Mouse (Mus musculus) adrenal gland, postnatal 36 days (tissue): ENCODE measurements at regions not wholly inside any gene's neighbourhood (a gene's known extent, or its start where the extent isn't known, plus 50 kb on each side); places are given as distances from the start of the nearest gene placed in this dataset.

Experiments used
- DNase-seq, 2 experiments: peaks; one replicate each; pipeline ENCODE4 v3.0.0; 2021; ENCODE audit warnings: mixed read lengths in 1 of 2

- no peak for DNase-seq
Observed at GRCm38 (mm10) chr16:27878499-27878898, 489.8 kb downstream of the Ccdc50 start.

DNA sequence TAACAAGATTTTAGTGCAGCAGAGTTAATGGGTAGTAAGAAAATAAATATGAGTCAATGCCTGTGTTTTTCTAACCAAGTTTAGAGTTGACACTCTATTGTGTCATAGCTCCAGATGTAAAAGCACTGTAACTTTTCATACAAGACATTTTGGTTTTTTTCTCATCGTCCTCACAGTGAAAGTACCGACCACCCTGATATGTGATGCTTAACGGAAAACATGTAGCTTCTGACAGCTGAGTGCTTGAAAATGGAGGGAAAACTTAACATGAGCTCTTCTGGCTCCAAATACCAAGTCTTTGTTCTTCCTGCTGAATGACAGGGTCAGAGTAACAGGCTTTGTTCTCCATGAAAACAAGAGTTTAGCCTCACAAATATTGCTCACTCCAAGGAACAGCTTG lies 490.3 kb downstream of the Ccdc50 start:
- DNase-seq = no peak

DNA sequence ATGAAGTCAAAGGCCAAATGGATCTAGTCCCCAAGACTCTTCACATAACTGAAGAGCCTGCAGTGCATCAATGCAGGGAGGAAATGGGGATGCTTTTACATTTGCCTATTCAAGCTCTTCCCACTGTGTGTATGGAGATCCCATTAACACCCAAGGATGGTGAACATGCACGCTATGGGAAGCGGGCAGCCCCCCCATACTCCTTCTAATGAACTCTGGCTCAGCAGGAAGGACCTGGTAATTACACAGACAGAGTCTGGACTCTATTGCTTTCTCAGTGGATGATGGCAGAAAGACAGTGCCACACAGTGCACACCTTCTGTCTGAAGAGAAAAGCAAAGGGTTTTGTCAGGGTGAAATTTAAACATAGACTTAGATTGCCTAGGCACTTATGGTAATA lies 495.7 kb downstream of the Ccdc50 start:
- DNase-seq = no peak

GRCm38 (mm10) chr16:27906036-27906435 lies 517.4 kb downstream of the Ccdc50 start:
- no peak for DNase-seq

DNA sequence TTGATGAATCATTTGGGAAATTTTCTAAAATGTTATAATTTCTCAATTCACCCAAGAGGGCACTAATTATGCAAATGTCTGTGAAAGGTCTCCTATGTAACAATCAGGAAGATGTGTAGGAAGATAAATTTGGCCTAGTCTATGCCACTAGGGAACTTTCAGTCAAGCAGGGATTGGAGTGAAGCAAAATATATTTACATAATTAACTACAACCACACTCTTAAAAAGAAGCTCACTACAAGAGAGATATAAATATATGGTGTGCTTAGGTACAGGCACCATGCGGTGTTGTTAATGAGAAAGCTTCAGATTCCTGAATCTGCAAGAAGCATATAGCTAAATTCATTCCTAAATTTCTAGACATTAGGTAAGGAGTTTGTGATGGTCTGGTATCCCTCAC lies 526.8 kb downstream of the Ccdc50 start:
- no peak for DNase-seq

- DNase-seq = no peak
Observed at GRCm38 (mm10) chr16:27925528-27926360, 537.1 kb downstream of the Ccdc50 start.

DNA sequence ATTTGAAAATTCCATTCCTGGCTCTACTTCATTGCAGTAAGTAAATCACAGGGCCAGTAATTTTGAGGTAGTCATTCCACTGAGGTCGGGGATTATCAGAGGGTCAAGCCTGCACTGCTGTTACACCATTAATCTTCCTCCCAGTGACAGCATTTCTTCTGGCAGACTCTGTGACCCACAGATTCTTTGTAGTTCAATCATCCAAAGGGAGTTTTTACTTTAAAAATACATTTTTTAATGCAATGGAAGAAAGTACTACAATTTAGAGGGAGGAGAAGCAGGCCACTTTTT lies 537.6 kb downstream of the Ccdc50 start:
- DNase-seq = peak; percentile 2 to 21

GRCm38 (mm10) chr16:27949291-27949690 lies 560.6 kb downstream of the Ccdc50 start:
- DNase-seq = no peak

DNA sequence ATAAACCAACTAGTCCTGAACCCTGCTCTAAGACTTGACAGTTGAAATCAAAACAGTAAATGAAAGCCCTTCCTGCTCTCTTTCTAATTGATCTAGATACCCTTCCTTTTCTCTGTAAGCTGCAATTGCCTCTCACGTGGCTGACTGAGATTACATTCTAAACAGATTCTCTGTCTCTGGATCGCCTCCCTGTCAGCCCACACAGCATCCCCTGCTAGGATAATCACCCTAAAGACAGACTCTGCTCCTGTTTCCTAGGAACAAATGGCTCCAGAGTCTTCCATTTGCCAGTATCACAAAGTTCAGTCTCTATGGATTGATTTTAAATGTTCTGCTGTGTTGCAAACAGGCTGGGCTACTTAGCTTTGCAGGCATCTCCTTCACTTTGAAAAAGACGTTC lies 561.1 kb downstream of the Ccdc50 start:
- DNase-seq = no peak

DNA sequence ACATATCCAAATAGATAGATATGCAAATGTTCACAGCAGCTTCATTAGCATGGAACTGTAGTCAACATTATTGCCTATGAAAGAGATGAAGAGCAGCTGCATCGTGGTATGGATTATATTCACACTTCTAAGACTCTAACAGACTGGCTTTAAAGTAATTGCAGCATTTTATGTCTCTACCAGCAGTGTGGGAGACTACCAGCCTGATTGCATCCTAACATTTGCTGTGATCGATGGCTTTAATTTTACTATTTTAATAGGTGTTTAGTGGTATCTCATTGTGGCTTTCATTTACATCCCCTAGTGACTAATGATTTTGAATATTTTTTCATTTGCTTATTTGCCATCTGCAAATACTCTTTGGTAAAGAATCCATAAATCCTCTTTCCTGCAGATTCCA lies 574.1 kb downstream of the Ccdc50 start:
- DNase-seq = no peak

DNA sequence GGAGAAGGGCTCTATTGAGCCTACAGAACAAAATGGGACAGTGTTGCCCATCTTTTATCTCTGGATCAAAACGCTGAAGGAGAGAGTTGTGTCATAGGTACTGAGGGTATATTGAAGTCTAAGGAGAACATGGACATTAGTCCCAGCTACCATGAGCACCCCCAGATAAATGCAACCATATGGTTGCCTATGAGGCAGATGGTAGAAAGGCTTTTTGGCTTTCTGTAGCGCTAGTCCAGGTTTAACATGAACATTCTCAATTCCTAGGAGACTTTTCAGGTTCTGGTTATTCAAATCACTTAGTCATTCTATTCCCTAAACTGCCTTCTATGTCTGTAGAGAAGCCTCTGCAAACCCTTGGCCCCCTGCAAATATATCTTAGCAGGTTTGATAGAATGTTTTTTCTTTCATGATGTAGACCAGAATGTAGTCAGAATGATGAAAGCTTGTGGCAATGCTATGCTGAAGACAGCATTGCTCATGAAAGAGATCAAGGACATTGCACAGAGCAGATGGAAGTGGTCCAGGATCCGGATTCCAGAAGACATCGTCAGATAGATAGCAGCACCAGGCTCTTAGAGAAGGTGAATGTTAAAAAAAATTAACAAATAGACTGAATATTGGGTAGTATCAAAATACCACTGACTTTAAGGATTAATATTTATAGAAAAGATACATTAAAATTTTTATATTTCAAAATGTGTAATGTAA lies 590.2 kb downstream of the Ccdc50 start:
- peak; percentile 70 to 74 for DNase-seq

DNA sequence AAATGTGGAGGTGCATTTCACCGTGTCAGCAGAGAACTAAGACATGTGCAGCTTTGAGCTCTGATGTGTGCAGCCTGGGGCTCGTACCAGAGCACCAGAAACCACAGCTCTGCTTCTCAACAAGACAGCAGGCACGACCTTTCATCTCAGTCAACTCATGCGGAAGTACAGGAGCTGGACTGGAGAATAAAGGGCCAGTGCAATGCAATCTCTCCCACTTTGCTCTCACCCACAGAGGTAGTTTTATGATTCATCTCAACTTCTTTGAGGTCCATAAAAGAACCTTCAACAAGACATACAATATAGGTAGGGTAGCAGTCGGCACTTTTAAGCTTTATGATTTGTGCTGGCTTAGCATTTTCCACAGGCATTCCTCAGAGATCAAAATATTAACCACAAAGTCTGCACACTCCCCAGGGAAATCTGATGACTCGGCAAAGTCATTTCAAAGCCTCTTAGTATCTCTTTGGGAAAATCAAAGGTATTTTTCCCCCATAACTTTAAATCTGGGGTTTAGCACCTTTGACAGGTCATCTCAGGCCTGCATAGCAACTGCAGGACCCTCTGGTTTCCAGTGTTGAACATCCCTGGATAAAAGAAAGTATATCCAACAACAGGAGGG lies 626.7 kb downstream of the Ccdc50 start:
- DNase-seq = no peak

- no peak for DNase-seq
Observed at GRCm38 (mm10) chr16:28018311-28018710, 629.6 kb downstream of the Ccdc50 start.

DNA sequence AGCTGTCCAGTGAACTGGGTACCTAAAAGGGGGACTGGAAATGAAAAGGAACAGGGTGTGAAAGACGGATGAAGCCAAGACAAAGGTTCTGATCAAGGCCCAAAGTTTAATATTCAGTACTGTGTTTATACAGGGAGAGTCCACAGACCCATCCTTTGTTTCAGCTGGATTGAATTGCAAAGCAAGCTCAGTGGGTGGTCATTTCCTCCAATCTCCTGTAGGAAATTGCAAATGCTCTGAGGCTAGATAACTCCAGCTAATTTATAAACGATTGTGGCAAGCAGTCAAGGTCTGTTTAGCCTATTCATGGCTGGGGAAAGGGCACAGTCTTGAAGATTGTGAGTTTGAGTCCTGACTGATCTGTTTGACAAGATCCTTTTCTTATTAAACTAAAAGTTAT lies 650.3 kb downstream of the Ccdc50 start:
- DNase-seq = no peak

DNA sequence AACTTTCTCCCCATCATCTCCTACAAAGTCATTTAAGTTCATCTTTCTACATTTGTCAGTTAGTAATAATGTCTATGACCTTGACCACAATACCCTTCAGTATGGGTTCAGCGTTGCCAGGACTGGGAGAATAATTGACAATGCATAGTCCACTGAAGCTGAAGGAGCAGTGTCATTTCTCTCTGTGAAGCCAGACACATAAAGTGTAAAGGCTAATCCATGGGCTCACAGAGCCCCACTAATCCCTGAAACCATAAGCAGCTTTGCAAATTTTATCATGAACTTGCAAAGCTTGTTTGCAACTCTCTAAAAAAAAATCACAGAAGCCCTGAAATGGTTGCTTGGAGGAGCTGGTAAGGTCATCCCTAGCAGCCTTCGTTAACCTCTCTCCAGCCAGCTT lies 654.4 kb downstream of the Ccdc50 start:
- DNase-seq = no peak

DNA sequence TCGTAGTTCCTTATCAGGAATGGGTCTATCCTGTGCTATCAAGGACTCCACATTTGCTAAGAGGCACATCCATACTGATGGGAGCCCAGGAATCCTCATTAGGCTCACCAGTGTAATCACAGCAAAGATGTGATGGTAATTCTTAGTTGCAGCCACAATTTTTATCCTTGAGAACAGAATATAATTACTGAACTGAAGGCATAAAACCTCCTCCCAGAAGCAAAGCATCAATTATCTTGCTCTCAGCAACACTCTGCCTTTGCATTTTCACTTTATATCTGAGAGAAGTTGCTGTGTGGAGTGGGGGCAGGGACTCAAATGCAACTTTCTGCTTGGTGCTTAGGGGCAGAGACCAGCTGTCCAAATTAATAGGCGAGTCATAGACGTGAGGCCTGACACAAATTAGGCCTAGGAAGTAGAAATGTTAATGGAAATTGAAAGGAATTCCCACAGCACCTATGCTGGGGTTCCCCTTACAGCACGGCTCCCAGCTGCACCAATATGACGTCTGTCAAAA lies 676.2 kb downstream of the Ccdc50 start:
- no peak for DNase-seq

- no peak for DNase-seq
Observed at GRCm38 (mm10) chr16:28082891-28083649, 669.8 kb downstream of the Fgf12 start.

DNA sequence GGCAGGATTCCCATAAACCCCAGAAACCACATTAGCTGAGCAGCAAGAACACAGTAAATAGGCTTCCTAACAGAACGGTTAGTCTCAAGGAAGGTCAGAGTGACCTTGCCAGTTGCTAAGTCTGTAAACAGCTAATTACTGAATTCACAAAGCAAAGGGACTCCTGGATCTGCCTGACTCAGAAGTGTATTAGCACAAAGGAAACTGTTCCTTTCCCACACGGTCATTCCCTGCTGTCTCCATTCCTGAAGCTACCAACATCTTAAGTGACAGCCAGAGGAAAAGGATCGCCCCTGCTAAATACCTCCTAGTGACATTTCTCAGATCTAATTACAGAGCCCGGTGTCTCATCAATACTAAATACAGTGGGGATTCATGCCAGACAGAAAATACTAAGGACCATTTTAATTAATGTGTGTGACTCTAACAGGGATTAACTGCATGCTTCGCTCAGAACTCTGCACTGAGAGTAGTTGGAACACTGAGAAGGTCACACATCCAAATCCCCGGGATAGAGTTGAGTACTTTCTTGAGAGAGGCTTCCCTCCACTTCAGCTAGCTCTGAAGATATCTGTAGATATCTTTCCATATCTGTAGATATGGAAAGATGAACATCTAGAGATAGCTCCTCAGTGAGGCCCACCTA lies 663.3 kb downstream of the Fgf12 start:
- no peak for DNase-seq

DNA sequence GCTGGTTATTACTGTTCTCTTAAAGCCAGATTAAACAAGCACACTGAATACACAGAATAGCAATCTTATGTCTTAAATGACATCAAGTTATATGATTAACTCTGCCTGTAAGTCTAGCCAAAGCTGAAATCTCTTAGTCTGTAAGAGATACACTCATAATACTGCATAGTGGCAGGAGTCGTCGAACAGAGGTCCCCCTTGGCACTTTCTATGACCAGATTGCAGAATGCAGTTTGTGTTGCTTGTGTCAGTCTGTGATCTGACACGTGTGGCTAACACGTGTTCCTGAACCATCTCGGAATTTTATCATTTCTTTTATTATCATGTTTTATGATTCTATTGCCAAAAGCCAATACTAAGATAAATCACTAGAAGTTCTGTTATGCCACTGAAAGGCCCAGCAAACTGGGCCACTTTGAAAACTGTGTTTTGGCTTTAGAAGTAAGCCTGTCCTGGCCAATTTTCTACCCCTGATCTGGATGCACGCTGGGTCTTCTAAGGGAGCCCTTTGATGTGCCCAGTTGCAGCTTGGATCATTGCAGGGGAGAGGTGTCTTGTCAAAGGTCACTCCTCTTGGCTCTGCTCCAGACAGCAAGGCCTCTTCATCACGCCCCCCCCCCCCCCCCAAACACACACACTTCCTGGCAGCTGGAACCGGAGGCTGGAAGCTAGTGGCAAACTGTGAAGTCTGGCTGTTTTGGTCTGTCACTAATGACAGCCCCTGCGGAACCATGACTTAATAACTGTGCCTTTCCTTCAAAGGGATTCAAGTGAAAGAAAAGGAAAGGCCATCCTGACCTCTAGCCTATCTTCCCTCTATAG lies 648.4 kb downstream of the Fgf12 start:
- peak; percentile 36 to 46 for DNase-seq

DNA sequence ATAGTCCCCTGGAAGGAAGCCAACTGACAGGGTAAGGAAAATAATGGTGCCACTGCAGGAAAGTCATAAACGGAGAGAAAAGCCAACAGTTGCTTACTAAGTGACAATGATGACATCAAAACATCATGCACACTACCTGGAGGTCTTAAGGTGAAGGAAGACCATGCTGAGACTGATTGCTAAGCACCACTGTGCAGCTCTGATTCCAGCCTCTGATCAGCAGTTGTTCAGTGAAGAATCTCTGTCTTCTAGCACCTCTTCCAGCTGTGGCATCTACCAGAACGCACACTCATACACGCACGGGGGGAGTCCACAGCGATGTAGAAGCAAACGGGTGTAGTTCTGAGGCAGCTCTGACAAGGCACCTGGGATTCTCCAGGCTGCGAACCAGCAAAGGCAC lies 647.8 kb downstream of the Fgf12 start:
- no peak for DNase-seq

DNA sequence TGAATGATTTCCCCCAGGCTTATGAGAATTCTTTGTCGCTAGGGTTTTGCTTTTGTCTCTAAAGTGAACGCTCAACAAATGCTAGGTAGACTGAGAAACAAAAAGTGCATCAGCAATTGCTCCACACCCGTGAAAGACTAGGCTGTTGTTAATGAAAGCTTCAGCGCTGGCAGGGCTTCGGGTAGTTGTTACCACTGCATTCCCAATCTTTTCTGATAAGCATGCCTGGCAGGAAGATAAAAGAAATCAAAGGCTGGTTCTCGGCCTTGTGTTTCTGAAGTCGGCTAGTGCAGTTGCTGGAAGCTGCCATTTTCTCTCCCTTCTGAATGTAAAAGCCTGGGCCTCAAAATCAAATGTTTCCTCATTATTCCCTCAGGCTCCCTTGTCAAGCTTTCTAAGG lies 647.0 kb downstream of the Fgf12 start:
- DNase-seq = no peak
